Mouse (Mus musculus) left cerebral cortex, adult 2 months (tissue): Measurements from ENCODE around the gene Ubash3b. TPM values are rescaled to one million over a fixed set of nuclear protein-coding genes. Genes with fewer than 3 reads are reported as not detected.

Experiments used
- DNase-seq, 2 experiments: peaks; one replicate each; pipeline ENCODE4 v3.0.0; 2021 to 2022; ENCODE audit warnings: low spot score in 2 of 2, mixed read lengths in 1 of 2; ENCODE audit errors: extremely low spot score in 1 of 2
- H3K27ac ChIP-seq: fragments of 200-600 bp; 2 replicates; pipeline ENCODE4 v1.8.1; 2022
- H3K4me3 ChIP-seq: fragments of 200-600 bp; 2 replicates; pipeline ENCODE4 v1.8.1; 2022
- CTCF ChIP-seq: fragments of 200-600 bp; IDR thresholded peaks from 2 replicates; pipeline ENCODE4 v1.8.1; 2022; ENCODE audit warnings: antibody characterized with exemption, mild to moderate bottlenecking, moderate library complexity
- intact Hi-C: fragments of 180-260 bp; cut with DNase I; formaldehyde crosslinking; loops from one replicate; pipeline ENCODE4 v1.15.1; 2025
- long read RNA-seq, 2 experiments: library from polyadenylated mRNA; stranded (forward); transcript quantifications; one replicate each; pipeline ENCODE4 v2.0.0; 2021; ENCODE audit warnings: borderline mapping rate in 2 of 2
- total RNA-seq, 2 experiments: library from RNA; stranded (reverse); gene quantifications; 2 replicates each; pipeline ENCODE4 v1.2.3; 2021

The Ubash3b gene
- 10 to 100 TPM; 23.5 to 26.7 TPM for total RNA-seq
- long read RNA-seq, experiment 1, full-length matches to known transcripts: 21 of 34 reads
- long read RNA-seq, experiment 1, partial matches to known transcripts: 3 of 34 reads
- long read RNA-seq, experiment 1, other reads (novel, unspliced or antisense): 10 of 34 reads
- long read RNA-seq, experiment 2, full-length matches to known transcripts: 25 of 32 reads
- long read RNA-seq, experiment 2, partial matches to known transcripts: 3 of 32 reads
- long read RNA-seq, experiment 2, other reads (novel, unspliced or antisense): 4 of 32 reads

GRCm38 (mm10) chr9:41161413-41161812 lies at the start of gene Ubash3b:
TSS of gene Ubash3b (minus strand) at chr9:41161697.
- Histone ChIP-seq H3K4me3 (no peak within 1 kb of the TSS), H3K27ac (peak within 1 kb of the TSS; percentile 55; the same call in 1 of the 2 replicates)
- DNase-seq: no peak
- intact Hi-C loops: no loop called here
- no peak for TF ChIP-seq CTCF

GRCm38 (mm10) chr9:41207130-41208104 lies 45.9 kb upstream of the Ubash3b start:
- TF ChIP-seq CTCF: peak; percentile 72
- Histone ChIP-seq H3K27ac (peak overlapping the region; percentile 97), H3K4me3 (peak overlapping the region; percentile 50)
- intact Hi-C loops: loop anchor here (5.0 kb wide), 1 partner anchor 370 kb away; no protein-coding TSS in a partner anchor
- peak; percentile 89 to 92 for DNase-seq

GRCm38 (mm10) chr9:41206717-41207116 lies 45.2 kb upstream of the Ubash3b start:
- TF ChIP-seq CTCF: no peak
- Histone ChIP-seq H3K4me3 (no peak overlapping the region), H3K27ac (no peak overlapping the region)
- DNase-seq: no peak
- intact Hi-C loops: loop anchor here (5.0 kb wide), 1 partner anchor 369 kb away; no protein-coding TSS in a partner anchor

- no peak for DNase-seq
- H3K4me3 ChIP-seq: no peak overlapping the region
- intact Hi-C loops: loop anchor here (5.0 kb wide), 1 partner anchor 368 kb away; no protein-coding TSS in a partner anchor
- H3K27ac ChIP-seq: no peak overlapping the region
- no peak; the same call in 1 of the 2 replicates for TF ChIP-seq CTCF
These were observed 43.8 kb upstream of the Ubash3b start for GRCm38 (mm10) chr9:41205267-41205666.

GRCm38 (mm10) chr9:41199456-41200252 lies 38.2 kb upstream of the Ubash3b start:
- no peak overlapping the region for H3K4me3 ChIP-seq
- no peak overlapping the region for H3K27ac ChIP-seq
- intact Hi-C loops: no loop called here
- TF ChIP-seq CTCF: no peak
- no peak for DNase-seq

- TF ChIP-seq CTCF: no peak
- intact Hi-C loops: no loop called here
- DNase-seq: no peak
These were observed 37.2 kb upstream of the Ubash3b start for GRCm38 (mm10) chr9:41198501-41199265.

GRCm38 (mm10) chr9:41195742-41196311 lies 34.3 kb upstream of the Ubash3b start:
- no peak for DNase-seq
- no peak for TF ChIP-seq CTCF
- no peak overlapping the region for H3K27ac ChIP-seq
- no peak overlapping the region for H3K4me3 ChIP-seq
- intact Hi-C loops: no loop called here

More at GRCm38 (mm10) chr9:41198501-41199265, 37.2 kb upstream of the Ubash3b start:
- no peak overlapping the region for H3K4me3 ChIP-seq
- H3K27ac ChIP-seq: no peak overlapping the region

GRCm38 (mm10) chr9:41191651-41192210 lies 30.2 kb upstream of the Ubash3b start:
- DNase-seq: peak; percentile 45 to 62
- Histone ChIP-seq H3K4me3 (no peak overlapping the region), H3K27ac (peak overlapping the region; percentile 45)
- intact Hi-C loops: loop anchor here (1.0 to 5.0 kb wide), 4 partner anchors 37 to 359 kb away; no protein-coding TSS in a partner anchor
- TF ChIP-seq CTCF: no peak

- intact Hi-C loops: loop anchor here (1.0 to 5.0 kb wide), 3 partner anchors 146 to 359 kb away; no protein-coding TSS in a partner anchor
- H3K27ac ChIP-seq: peak overlapping the region; percentile 45
- peak; percentile 100 for TF ChIP-seq CTCF
- peak; percentile 85 to 89 for DNase-seq
- H3K4me3 ChIP-seq: no peak overlapping the region
These were observed 29.4 kb upstream of the Ubash3b start for GRCm38 (mm10) chr9:41190745-41191482.
